Mouse (Mus musculus): ENCODE measurements around the gene Tlk2.

GRCm38 (mm10) chr11:105259733-105260132 is 81.1 kb downstream of the Tlk2 start:
- TF ChIP-seq MYOG (IDR thresholded peaks at IDR 0.05; ENCODE audit: control insufficient read depth, extremely low read depth, insufficient read length), result no peak
- TF ChIP-seq CTCF (IDR thresholded peaks at IDR 0.05; ENCODE audit: control insufficient read depth, insufficient read depth, insufficient read length), result no peak
- TF ChIP-seq MAX (IDR thresholded peaks at IDR 0.05), result no peak
- no peak for TF ChIP-seq MYOD1 (IDR thresholded peaks at IDR 0.05; ENCODE audit: control insufficient read depth, insufficient read length, low read depth)
- TF ChIP-seq USF1 (IDR thresholded peaks at IDR 0.05; ENCODE audit: low read depth), result no peak
